Mouse (Mus musculus): Measurements from ENCODE around the gene Tle1. TPM values are rescaled to one million over a fixed set of nuclear protein-coding genes. Genes with fewer than 3 reads are reported as not detected.

The Tle1 gene
- 33.7 and 34.0 TPM in 2 replicates for polyA plus RNA-seq (2016; fragmentation: Nextera tagmentation; extraction: Ambion mirVana)

- under 1% methylated on average over 107 of the region's 107 CpGs for WGBS
- peak within 1 kb of the TSS; percentile 97 for H3K27ac ChIP-seq (replicated peaks)
- H3K4me1 ChIP-seq, result peaks cover 57% of the 10 kb centered on the region
- H3K36me3 ChIP-seq (replicated peaks), result peaks cover 8% of the 10 kb centered on the region
- DNase-seq (ENCODE audit: low spot score), result peak; percentile 100
- peak within 1 kb of the TSS; percentile 93 for H3K4me3 ChIP-seq
- no peaks in the 10 kb centered on the region for H3K9me3 ChIP-seq
- peaks cover 4% of the 10 kb centered on the region for H3K27me3 ChIP-seq (replicated peaks; ENCODE audit: low read depth, poor library complexity, severe bottlenecking)
Measured at GRCm38 (mm10) chr4:72200559-72201409, at the start of gene Tle1. Gene Tle1 (minus strand): TSS chr4:72200919.

- Histone ChIP-seq H3K27ac (replicated peaks) (no peak overlapping the region), H3K36me3 (replicated peaks) (no peaks in the 10 kb centered on the region), H3K4me1 (no peaks in the 10 kb centered on the region), H3K27me3 (replicated peaks; ENCODE audit: low read depth, poor library complexity, severe bottlenecking) (0 out of 2 replicates have a peak, but pooled peaks cover 11% of the 10 kb centered on the region), H3K4me3 (no peak overlapping the region), H3K9me3 (no peaks in the 10 kb centered on the region)
- 30% methylated on average over 4 of the region's 4 CpGs for WGBS
- no peak for DNase-seq (ENCODE audit: low spot score)
Measured at GRCm38 (mm10) chr4:72233584-72234219, 33.0 kb upstream of the Tle1 start.

DNA sequence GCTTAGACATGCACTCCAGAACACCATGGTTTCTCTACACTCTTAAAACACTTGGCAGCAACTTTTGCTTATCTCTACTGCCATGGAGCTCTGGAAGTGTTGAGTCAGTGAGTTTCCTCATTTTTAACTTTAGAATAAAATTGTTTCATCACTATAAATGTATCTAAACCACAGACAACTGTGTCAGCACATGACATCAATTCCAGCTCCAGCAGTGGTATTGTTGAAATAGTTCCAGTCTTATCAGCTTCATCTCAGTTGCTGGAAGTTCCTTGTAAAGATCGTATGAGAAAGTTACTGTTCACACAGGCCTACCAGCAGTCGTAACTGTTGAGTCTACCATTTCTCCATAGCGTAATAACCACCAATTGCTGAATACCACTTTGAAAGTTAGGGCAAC is 31.5 kb upstream of the Tle1 start:
- Histone ChIP-seq H3K4me1 (no peaks in the 10 kb centered on the region), H3K4me3 (no peak overlapping the region), H3K27me3 (replicated peaks; ENCODE audit: low read depth, poor library complexity, severe bottlenecking) (0 out of 2 replicates have a peak, but pooled peaks cover 11% of the 10 kb centered on the region), H3K27ac (replicated peaks) (no peak overlapping the region), H3K36me3 (replicated peaks) (no peaks in the 10 kb centered on the region), H3K9me3 (no peaks in the 10 kb centered on the region)
- no peak for DNase-seq (ENCODE audit: low spot score)
- 83% methylated on average over 3 of the region's 3 CpGs for whole genome bisulfite sequencing

- Histone ChIP-seq H3K4me3 (no peak overlapping the region), H3K36me3 (replicated peaks) (no peaks in the 10 kb centered on the region), H3K4me1 (no peaks in the 10 kb centered on the region), H3K27me3 (replicated peaks; ENCODE audit: low read depth, poor library complexity, severe bottlenecking) (0 out of 2 replicates have a peak, but pooled peaks cover 7% of the 10 kb centered on the region), H3K27ac (replicated peaks) (no peak overlapping the region), H3K9me3 (no peaks in the 10 kb centered on the region)
- no peak for DNase-seq (ENCODE audit: low spot score)
Measured at GRCm38 (mm10) chr4:72230832-72231231, 30.1 kb upstream of the Tle1 start.

DNA sequence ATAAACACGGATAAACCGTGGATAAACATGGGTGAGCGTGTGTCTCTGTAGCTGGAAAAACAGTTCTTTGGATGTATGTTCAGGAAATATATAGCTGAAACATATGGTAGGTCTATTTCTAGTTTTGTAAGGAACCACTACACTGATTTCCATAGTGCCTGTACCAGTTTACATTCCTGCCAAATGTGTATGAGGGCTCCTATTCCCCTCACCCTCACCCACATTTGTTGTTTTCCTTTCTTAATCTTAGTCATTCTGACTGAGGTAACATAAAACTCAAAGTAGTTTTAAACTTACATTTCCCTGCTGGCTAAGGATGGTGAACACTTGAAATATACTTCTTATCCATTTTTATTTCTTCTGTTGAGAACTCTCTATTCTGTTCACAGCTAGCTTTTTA is 20.9 kb upstream of the Tle1 start:
- Histone ChIP-seq H3K4me1 (no peaks in the 10 kb centered on the region), H3K4me3 (no peak overlapping the region), H3K27me3 (replicated peaks; ENCODE audit: low read depth, poor library complexity, severe bottlenecking) (no peaks in the 10 kb centered on the region), H3K27ac (replicated peaks) (no peak overlapping the region), H3K36me3 (replicated peaks) (no peaks in the 10 kb centered on the region), H3K9me3 (no peaks in the 10 kb centered on the region)
- 87% methylated on average over 3 of the region's 3 CpGs for WGBS
- no peak for DNase-seq (ENCODE audit: low spot score)

DNA sequence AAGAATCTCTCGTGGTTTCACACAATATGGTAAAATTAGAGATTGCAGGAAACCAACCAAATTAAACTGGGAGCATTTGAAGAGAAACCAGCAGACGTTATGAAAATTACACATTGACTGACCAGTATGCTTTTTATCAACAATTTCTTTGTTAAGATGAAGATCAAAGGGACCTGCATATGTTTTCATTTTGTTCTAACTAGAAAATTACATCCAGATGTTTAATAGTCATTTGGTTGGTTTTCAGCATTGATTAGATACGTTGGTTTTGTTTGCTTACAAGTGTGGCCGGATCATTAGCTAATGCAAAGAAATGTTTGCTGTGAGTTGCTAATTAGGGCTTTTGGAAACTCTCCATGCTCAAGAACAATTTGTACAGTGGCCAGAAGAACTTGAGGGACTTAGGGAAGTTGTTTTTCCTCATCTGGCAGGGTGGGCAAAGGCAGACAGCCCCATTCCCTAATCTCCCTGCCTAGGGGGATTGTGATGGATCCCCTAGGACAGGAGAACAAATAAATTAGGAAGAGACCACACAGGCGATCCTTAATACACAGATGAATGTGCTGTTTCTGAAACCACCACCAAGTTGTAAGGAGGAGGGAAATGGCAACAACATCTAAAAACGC is 3.8 kb upstream of the Tle1 start:
- no peaks in the 10 kb centered on the region for H3K9me3 ChIP-seq
- WGBS, result 12% methylated on average over 6 of the region's 6 CpGs
- H3K27me3 ChIP-seq (replicated peaks; ENCODE audit: low read depth, poor library complexity, severe bottlenecking), result peaks cover 18% of the 10 kb centered on the region
- peak; percentile 57 for DNase-seq (ENCODE audit: low spot score)
- H3K4me1 ChIP-seq, result peaks cover 36% of the 10 kb centered on the region
- H3K27ac ChIP-seq (replicated peaks), result 0 out of 2 replicates have a peak overlapping the region, but pooled peaks have one; percentile 30
- peak overlapping the region; percentile 93 for H3K4me3 ChIP-seq
- H3K36me3 ChIP-seq (replicated peaks), result no peaks in the 10 kb centered on the region

DNA sequence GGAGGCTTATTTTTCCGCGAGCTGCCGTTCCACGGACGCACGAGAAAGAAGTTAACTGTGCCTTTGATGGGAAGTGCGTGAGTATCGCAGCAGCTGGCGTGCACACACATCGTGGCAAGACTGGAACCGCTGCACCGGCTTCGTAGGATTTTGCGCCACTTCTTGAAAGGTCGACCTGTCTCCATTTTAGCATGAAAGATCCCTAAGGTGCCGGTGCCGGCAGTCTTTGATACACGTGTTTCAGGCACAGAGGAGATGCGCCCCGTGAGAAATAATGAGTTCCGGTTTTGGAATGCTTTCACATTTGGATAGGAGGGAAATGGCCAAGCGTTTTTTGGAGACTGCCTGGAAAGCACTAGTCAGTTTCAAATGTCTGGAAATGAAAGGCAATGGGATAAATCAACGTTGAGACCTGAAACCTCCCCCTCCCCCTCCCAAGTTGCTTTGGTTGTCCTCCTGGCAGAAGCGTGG is 837 bp upstream of the Tle1 start:
- peaks cover 8% of the 10 kb centered on the region for H3K27me3 ChIP-seq (replicated peaks; ENCODE audit: low read depth, poor library complexity, severe bottlenecking)
- DNase-seq (ENCODE audit: low spot score), result peak; percentile 73
- under 1% methylated on average over 24 of the region's 24 CpGs for WGBS
- peak overlapping the region; percentile 97 for H3K27ac ChIP-seq (replicated peaks)
- H3K4me3 ChIP-seq, result peak overlapping the region; percentile 93
- peaks cover 5% of the 10 kb centered on the region; the same call in 1 of the 2 replicates for H3K36me3 ChIP-seq (replicated peaks)
- peaks cover 52% of the 10 kb centered on the region for H3K4me1 ChIP-seq
- H3K9me3 ChIP-seq, result no peaks in the 10 kb centered on the region

GRCm38 (mm10) chr4:72199571-72200558 is 854 bp downstream of the Tle1 start:
- Histone ChIP-seq H3K27ac (replicated peaks) (peak overlapping the region; percentile 97), H3K36me3 (replicated peaks) (peaks cover 10% of the 10 kb centered on the region), H3K4me1 (peaks cover 57% of the 10 kb centered on the region), H3K27me3 (replicated peaks; ENCODE audit: low read depth, poor library complexity, severe bottlenecking) (no peaks in the 10 kb centered on the region; the same call in 1 of the 2 replicates), H3K9me3 (no peaks in the 10 kb centered on the region), H3K4me3 (peak overlapping the region; percentile 93)
- under 1% methylated on average over 103 of the region's 103 CpGs for WGBS
- peak; percentile 74 for DNase-seq (ENCODE audit: low spot score)

GRCm38 (mm10) chr4:72198877-72199411 is 1.8 kb downstream of the Tle1 start:
- H3K4me1 ChIP-seq, result peaks cover 60% of the 10 kb centered on the region
- under 1% methylated on average over 22 of the region's 22 CpGs for WGBS

GRCm38 (mm10) chr4:72197888-72198605 is 2.7 kb downstream of the Tle1 start:
- Histone ChIP-seq H3K36me3 (replicated peaks) (peaks cover 29% of the 10 kb centered on the region), H3K27ac (replicated peaks) (peak overlapping the region; percentile 97), H3K4me1 (peaks cover 58% of the 10 kb centered on the region), H3K27me3 (replicated peaks; ENCODE audit: low read depth, poor library complexity, severe bottlenecking) (peaks cover 7% of the 10 kb centered on the region; the same call in 1 of the 2 replicates), H3K4me3 (peak overlapping the region; percentile 93), H3K9me3 (no peaks in the 10 kb centered on the region)
- peak; percentile 11 for DNase-seq (ENCODE audit: low spot score)
- 31% methylated on average over 7 of the region's 7 CpGs for WGBS

More at GRCm38 (mm10) chr4:72198877-72199411, 1.8 kb downstream of the Tle1 start:
- H3K27ac ChIP-seq (replicated peaks), result peak overlapping the region; percentile 97
- peaks cover 5% of the 10 kb centered on the region; the same call in 1 of the 2 replicates for H3K27me3 ChIP-seq (replicated peaks; ENCODE audit: low read depth, poor library complexity, severe bottlenecking)
- no peaks in the 10 kb centered on the region for H3K9me3 ChIP-seq
- H3K4me3 ChIP-seq, result peak overlapping the region; percentile 93
- peaks cover 20% of the 10 kb centered on the region for H3K36me3 ChIP-seq (replicated peaks)
- DNase-seq (ENCODE audit: low spot score), result peak; percentile 85
